Mouse (Mus musculus) kidney, postnatal 0 days (tissue): ENCODE data around the gene Epb41l1. TPM values are rescaled to one million over a fixed set of nuclear protein-coding genes. Genes with fewer than 3 reads are reported as not detected.

Experiments
- ATAC-seq: fragments of 200-750 bp; cut with Nextera tagmentation; replicated peaks from 2 replicates; pipeline ENCODE4 v1.8.0; 2017; ENCODE audit warnings: low read depth, moderate number of reproducible peaks, moderate TSS enrichment, moderate library complexity; ENCODE audit not compliant: low FRiP score
- DNase-seq: peaks from one replicate; pipeline ENCODE4 v3.0.0-alpha.2; 2016; ENCODE audit warnings: low spot score
- H3K27ac ChIP-seq: fragments of 300-500 bp; sonication (generic); 2 replicates; pipeline ENCODE4 v1.5.1; 2014; ENCODE audit warnings: mild to moderate bottlenecking
- H3K27me3 ChIP-seq: fragments of 300-500 bp; sonication (generic); 2 replicates; pipeline ENCODE4 v1.6.1; 2014; ENCODE audit warnings: low read length, mixed read lengths; ENCODE audit not compliant: insufficient read depth
- H3K36me3 ChIP-seq: fragments of 300-500 bp; sonication (generic); 2 replicates; pipeline ENCODE4 v1.6.1; 2014; ENCODE audit warnings: low read length, mixed read lengths; ENCODE audit not compliant: insufficient read depth
- H3K4me1 ChIP-seq: fragments of 300-500 bp; sonication (generic); replicated peaks from 2 replicates; pipeline ENCODE4 v1.6.1; 2014; ENCODE audit warnings: antibody characterized with exemption, low read length, mixed read lengths; ENCODE audit not compliant: insufficient read depth
- H3K4me2 ChIP-seq: fragments of 300-500 bp; sonication (generic); 2 replicates; pipeline ENCODE4 v1.6.1; 2014; ENCODE audit warnings: mild to moderate bottlenecking, low read length, moderate library complexity, mixed read lengths
- H3K4me3 ChIP-seq: fragments of 300-500 bp; sonication (generic); replicated peaks from 2 replicates; pipeline ENCODE4 v1.5.1; 2014; ENCODE audit warnings: low read depth, low read length
- H3K9ac ChIP-seq: fragments of 300-500 bp; sonication (generic); 2 replicates; pipeline ENCODE4 v1.6.1; 2014; ENCODE audit warnings: low read depth, low read length
- H3K9me3 ChIP-seq: fragments of 300-500 bp; sonication (generic); replicated peaks from 2 replicates; pipeline ENCODE4 v1.6.1; 2016; ENCODE audit warnings: low read length, inconsistent platforms, mixed read lengths
- CTCF ChIP-seq: IDR thresholded peaks from 2 replicates; pipeline ENCODE4 v1.5.1; 2016; ENCODE audit warnings: antibody characterized with exemption, low read depth, mild to moderate bottlenecking, moderate library complexity
- WGBS: fragments of 180-500 bp; shearing (Covaris S2); extraction: QIAGEN DNeasy Blood & Tissue Kit; methylation state at CpG from one replicate; pipeline ENCODE4 v1.1.7; 2014; 5-methylcytosine and 5-hydroxymethylcytosine counted together
- polyA plus RNA-seq: library from polyadenylated mRNA; unstranded; fragments of >200 nt; fragmentation: Nextera tagmentation; extraction: Ambion mirVana; gene quantifications from 2 replicates; pipeline ENCODE4 v1.2.1, GENCODE M21; 2015

Gene Epb41l1
- polyA plus RNA-seq, 1 experiment from 2014 or later: 1.6 TPM

DNA sequence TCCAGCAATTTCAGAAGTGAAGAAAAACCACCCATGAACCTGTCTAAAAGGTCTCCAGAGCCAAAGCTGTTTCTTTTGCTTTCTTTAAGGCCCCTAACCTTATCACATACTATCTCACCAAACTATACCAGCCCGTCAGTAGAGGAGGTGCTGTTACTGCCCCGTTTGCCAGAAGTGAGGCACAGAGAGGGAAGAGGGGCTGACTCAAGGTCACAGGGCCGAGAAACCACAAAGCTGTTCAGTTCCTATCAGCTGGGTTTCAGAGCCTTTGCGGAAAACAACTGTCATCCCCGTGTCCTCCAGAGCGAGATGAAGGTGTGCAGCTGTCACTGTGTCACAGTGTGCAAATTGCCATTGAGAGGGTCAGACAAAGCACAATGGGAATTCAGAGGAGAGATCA, 21.2 kb downstream of the Epb41l1 start:
- H3K36me3 ChIP-seq: no peaks in the 10 kb centered on the region

DNA sequence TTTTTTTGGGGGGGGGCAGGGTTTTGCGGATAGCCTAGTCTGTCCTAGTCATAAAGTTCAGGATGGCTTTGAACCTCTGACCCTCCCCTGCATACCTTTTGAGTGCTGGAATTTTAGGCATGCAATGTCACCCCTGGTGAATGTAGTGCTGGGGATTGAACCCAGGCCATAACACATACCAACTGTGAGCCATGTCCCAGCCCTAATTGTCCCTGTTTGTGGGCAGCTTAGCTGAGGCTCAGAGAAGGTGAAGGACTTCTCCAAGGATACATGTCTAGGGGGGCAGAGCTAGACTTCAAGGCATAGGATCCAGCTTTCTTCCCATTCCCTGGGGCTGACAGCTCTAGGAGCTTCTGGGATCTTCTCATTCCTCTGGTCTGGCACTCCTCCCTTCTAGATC, 22.6 kb downstream of the Epb41l1 start:
- TF ChIP-seq CTCF: no peak
- DNase-seq (no peak), ATAC-seq (no peak)
- Histone ChIP-seq H3K9me3 (no peaks in the 10 kb centered on the region), H3K4me2 (no peak overlapping the region), H3K36me3 (no peaks in the 10 kb centered on the region), H3K4me3 (no peak overlapping the region), H3K9ac (no peak overlapping the region), H3K27me3 (no peaks in the 10 kb centered on the region), H3K27ac (no peak overlapping the region), H3K4me1 (no peaks in the 10 kb centered on the region)
- WGBS: 36% methylated on average over 1 of the region's 1 CpGs

More for the DNA sequence above, 21.2 kb downstream of the Epb41l1 start:
- no peak for TF ChIP-seq CTCF
- Histone ChIP-seq H3K27me3 (no peaks in the 10 kb centered on the region), H3K4me1 (no peaks in the 10 kb centered on the region), H3K9me3 (no peaks in the 10 kb centered on the region), H3K4me2 (no peak overlapping the region), H3K4me3 (no peak overlapping the region), H3K9ac (no peak overlapping the region), H3K27ac (no peak overlapping the region)
- ATAC-seq (no peak), DNase-seq (no peak)
- WGBS: 42% methylated on average over 6 of the region's 6 CpGs

DNA sequence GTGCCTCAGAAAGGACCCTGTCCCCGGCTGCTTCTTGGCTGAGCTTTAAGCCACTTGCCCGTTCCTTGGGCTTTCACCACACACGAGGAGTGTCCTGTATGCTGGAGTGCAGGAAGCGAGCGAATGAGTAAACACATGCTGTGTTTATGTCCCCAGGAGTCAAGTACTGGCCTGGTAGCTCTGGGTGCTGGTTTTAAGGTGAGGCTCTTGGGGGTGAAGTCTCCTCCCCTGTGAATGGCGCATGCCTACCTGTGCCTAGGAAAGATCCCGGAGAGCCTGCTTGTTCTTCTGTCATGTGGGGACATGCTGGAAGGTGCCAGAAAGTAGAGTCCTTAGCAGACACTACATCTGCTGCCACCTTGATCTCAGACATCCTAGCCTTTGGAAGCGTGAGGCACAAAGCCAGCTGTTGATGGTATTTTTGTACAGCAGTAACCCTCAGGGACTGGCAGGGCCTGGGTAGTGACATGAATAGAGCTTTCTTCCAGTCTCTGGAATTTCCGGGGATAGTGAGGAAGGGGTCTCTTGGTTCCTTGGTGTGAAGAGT, 25.9 kb downstream of the Epb41l1 start:
- no peak for DNase-seq
- H3K9ac ChIP-seq: no peak overlapping the region
- ATAC-seq: no peak
- H3K36me3 ChIP-seq: no peaks in the 10 kb centered on the region
- no peaks in the 10 kb centered on the region for H3K27me3 ChIP-seq
- no peak for TF ChIP-seq CTCF
- H3K4me1 ChIP-seq: no peaks in the 10 kb centered on the region
- no peak overlapping the region for H3K4me2 ChIP-seq
- 81% methylated on average over 9 of the region's 9 CpGs for WGBS
- H3K27ac ChIP-seq: peak overlapping the region; percentile 76
- no peaks in the 10 kb centered on the region for H3K9me3 ChIP-seq
- no peak overlapping the region for H3K4me3 ChIP-seq

DNA sequence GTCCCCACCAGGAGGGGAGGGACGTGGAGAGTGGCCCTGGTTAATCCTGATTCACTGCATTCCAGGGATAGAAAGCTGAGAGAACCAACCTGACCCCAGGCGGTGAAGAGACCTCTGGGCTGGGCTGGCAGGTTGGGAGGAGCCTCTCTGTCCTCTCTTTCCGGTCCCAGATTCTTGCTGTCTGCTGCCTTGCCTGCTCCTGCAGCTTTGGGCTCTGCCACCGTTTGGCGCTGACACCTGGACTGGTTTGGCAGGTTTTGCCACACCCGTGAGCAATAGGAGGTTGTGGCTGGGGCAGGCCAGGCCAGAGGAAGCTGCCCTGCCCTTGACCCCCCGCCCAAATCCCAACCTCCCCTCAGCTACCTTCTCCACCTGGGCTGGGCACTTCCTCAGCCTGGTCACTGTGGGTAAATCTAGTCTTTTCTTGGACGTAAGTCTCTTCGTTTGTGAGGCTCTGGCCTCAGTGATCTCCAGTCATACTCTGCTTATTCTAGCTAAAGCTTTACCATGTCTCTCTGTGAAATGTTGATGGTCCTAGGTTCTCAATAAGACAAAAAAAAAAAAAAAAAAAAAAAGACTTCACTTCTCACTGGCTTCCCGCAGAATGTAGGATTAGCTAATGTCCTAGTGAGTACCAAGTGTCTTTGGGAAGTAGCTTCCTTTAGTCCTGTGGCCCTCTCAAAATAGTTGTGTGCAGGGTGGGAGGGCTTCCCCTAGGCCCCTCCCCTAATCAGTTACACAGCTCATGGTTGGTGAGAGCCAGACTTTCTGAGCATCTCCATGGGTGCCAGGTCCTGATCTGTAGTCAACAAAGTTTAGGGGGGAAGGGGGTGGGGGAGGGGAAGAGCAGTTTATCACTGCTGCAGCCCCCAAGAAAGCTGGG, 26.9 kb downstream of the Epb41l1 start:
- no peak for TF ChIP-seq CTCF
- ATAC-seq (peak; percentile 76), DNase-seq (no peak)
- Histone ChIP-seq H3K9me3 (no peaks in the 10 kb centered on the region), H3K27ac (peak overlapping the region; percentile 76), H3K4me3 (no peak overlapping the region), H3K27me3 (no peaks in the 10 kb centered on the region), H3K4me2 (no peak overlapping the region), H3K9ac (no peak overlapping the region), H3K36me3 (no peaks in the 10 kb centered on the region), H3K4me1 (no peaks in the 10 kb centered on the region)
- whole genome bisulfite sequencing: 20% methylated on average over 10 of the region's 10 CpGs

DNA sequence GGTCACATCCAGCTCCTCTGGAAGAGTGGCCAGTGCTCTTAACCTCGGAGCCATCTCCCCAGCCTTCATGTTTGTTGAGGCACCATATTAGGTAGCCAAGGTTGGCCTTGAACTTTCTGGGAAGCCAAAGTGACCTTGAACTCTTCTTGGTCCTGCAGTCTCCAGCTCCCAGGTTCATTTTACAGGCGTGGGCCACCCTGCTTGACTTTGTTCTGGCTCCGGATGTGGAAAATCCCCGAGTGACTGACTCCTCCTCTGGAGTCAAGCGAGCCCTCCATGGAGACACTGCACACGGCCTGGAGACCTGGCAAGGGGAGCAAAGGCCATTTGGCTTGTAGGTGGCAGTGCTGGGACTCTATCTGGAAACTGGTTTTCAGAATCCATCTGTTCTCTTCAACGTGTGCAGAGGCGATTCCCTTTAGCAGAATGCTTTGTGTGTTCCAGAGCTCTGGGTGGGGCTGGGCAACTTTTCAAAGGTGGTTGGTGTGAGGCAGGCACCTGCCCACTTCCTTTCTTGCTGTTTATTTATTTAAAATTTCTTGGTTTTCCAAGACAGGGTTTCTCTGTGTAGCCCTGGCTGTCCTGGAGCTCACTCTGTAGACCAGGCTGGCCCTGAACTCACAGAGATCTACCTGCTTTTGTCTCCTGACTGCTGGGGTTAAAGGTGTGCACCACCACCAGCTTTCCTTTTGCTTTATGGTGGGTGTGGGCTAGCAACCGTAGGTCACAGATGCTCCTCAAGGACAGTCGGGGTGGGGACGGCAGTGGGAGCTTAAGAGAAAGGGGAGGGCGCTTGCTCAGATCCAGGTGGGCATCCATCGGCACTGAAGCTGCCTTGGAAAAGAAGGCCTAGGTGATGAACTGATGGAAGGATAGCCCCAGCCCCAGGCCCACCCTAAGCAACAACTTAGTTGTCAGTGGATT, 30.8 kb downstream of the Epb41l1 start:
- no peaks in the 10 kb centered on the region for H3K36me3 ChIP-seq
- no peaks in the 10 kb centered on the region for H3K27me3 ChIP-seq
- 80% methylated on average over 13 of the region's 13 CpGs for WGBS
- DNase-seq (no peak), ATAC-seq (no peak)
- no peak overlapping the region for H3K9ac ChIP-seq
- no peaks in the 10 kb centered on the region for H3K9me3 ChIP-seq
- H3K27ac ChIP-seq: no peak overlapping the region
- no peaks in the 10 kb centered on the region for H3K4me1 ChIP-seq
- no peak overlapping the region for H3K4me2 ChIP-seq
- TF ChIP-seq CTCF: no peak
- H3K4me3 ChIP-seq: no peak overlapping the region

DNA sequence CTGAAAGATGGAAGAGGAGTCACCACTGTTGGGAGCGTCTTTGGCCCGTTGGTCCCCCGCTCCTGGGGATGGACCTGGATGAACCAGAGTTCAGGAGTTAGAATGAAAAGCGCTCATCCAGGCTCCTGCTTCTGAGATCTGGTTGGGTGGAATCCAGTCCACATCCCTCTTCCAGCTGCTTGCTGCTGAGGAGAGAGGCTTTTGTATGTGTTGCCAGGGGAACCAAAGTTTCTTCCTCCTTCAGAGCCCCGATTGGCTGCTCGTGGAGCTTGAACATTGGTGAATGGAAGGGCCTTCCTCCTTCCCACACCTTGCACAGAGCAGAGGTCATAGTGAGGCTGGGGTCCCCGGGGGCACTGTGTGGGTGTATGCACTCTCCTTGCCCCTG, 31.4 kb downstream of the Epb41l1 start:
- H3K4me2 ChIP-seq: no peak overlapping the region
- H3K27me3 ChIP-seq: no peaks in the 10 kb centered on the region
- H3K4me1 ChIP-seq: no peaks in the 10 kb centered on the region
- H3K9me3 ChIP-seq: no peaks in the 10 kb centered on the region
- WGBS: 81% methylated on average over 7 of the region's 7 CpGs
- ATAC-seq (no peak), DNase-seq (no peak)
- H3K9ac ChIP-seq: no peak overlapping the region
- TF ChIP-seq CTCF: no peak
- H3K36me3 ChIP-seq: no peaks in the 10 kb centered on the region
- no peak overlapping the region for H3K4me3 ChIP-seq
- H3K27ac ChIP-seq: no peak overlapping the region
